Mouse (Mus musculus): ENCODE results near the gene Prpf4b.
"Not testable (repeated sequence)": the region's sequence is repeated elsewhere in the genome, so short reads cannot be mapped to it uniquely, and the experiment has no call there.

The Prpf4b gene

GRCm38 (mm10) chr13:34934931-34935644 lies 60.0 kb downstream of the Prpf4b start:
- DNase-seq (ENCODE audit: low spot score): no peak

- DNase-seq (ENCODE audit: low spot score): no peak
Measured at GRCm38 (mm10) chr13:34942370-34942769, 67.3 kb downstream of the Prpf4b start.

GRCm38 (mm10) chr13:34951437-34951836 lies 76.3 kb downstream of the Prpf4b start:
- not testable (repeated sequence) for DNase-seq (ENCODE audit: low spot score)
